Mouse (Mus musculus): ENCODE data around the gene Rin2.

DNA sequence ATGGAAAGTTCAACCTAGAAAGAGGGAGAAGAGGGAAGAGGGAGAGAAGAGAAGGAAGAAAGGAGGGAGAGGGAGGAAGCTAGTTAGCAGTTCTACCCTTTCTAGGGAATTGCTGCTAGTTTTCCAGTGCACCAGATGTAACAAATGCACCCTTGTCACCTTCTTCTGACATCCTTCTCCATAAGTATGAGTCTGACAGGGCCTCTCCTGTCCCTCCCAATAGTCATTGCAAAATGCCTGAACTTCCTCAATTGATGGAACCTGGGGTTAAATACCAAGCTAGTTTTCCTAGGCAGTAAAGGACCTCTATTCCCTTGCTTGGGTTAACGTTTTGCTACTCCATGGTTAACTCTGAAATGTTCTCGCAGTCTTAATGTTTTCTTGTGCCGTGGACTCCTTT is 149.7 kb downstream of the Rin2 start:
- TF ChIP-seq CTCF (IDR thresholded peaks at IDR 0.05; ENCODE audit: control insufficient read depth, insufficient read depth, low read length) (no peak), POLR2A (IDR thresholded peaks at IDR 0.05; ENCODE audit: borderline replicate concordance, control insufficient read depth, low read depth, low read length) (no peak)
